Comparison of ENCODE assay signal across 8 mouse cellular contexts in genomic region chr19:10040866-10041387, GRCm38 (mm10). TPM values are rescaled to one million over a fixed set of nuclear protein-coding genes. Genes with fewer than 3 reads are reported as not detected.
DNase-seq lines count a peak whose midpoint lies in the region; ATAC-seq and TF ChIP-seq lines count a peak whose summit lies in the region.

No protein-coding gene starts in this region.

- H3K27me3 ChIP-seq in ES-Bruce4 (ENCODE audit: control insufficient read depth, insufficient read depth, low read length, poor library complexity, severe bottlenecking): 0 out of 2 replicates have a peak, but pooled peaks cover 5% of the 10 kb centered on the region
- H3K27me3 ChIP-seq in limb, embryonic 15.5 days: no peaks in the 10 kb centered on the region; the same call in 1 of the 2 replicates

- 8% methylated on average over 20 of the region's 20 CpGs for WGBS in limb, embryonic 15.5 days

- no peak for TF ChIP-seq POLR2A in ES-Bruce4 (IDR thresholded peaks at IDR 0.05; ENCODE audit: insufficient read depth, low read length)

- peak overlapping the region; percentile 88 for H3K27ac ChIP-seq in gastrocnemius, adult 2 months
- no peak overlapping the region for H3K27ac ChIP-seq in ES-Bruce4 (ENCODE audit: insufficient read depth, low read length)
- H3K27ac ChIP-seq in limb, embryonic 15.5 days: no peak overlapping the region

- peak overlapping the region; percentile 93 for H3K4me3 ChIP-seq in gastrocnemius, adult 2 months
- no peak overlapping the region for H3K4me3 ChIP-seq in ES-Bruce4 (ENCODE audit: low read depth, low read length)
- peak overlapping the region; percentile 62 for H3K4me3 ChIP-seq in limb, embryonic 15.5 days

- TF ChIP-seq EP300 in ES-Bruce4 (IDR thresholded peaks at IDR 0.05; ENCODE audit: insufficient read depth, low read depth, low read length): no peak

- H3K4me1 ChIP-seq in ES-Bruce4 (ENCODE audit: control insufficient read depth, insufficient read depth, low read length): no peaks in the 10 kb centered on the region
- H3K4me1 ChIP-seq in limb, embryonic 15.5 days: peaks cover 38% of the 10 kb centered on the region

- H3K9ac ChIP-seq in ES-Bruce4 (ENCODE audit: low read depth, poor library complexity, severe bottlenecking): peak overlapping the region; percentile 64
- peak overlapping the region; percentile 23; the same call in 1 of the 2 replicates for H3K9ac ChIP-seq in limb, embryonic 15.5 days

- H3K4me2 ChIP-seq in limb, embryonic 15.5 days: peak overlapping the region; percentile 94

- DNase-seq in gastrocnemius, adult 2 months: no peak
- DNase-seq in gastrocnemius, postnatal 36 days: no peak
- DNase-seq in spleen, postnatal 10 days (ENCODE audit: low spot score in 2 of 2): no peak
- no peak for DNase-seq in gastrocnemius, postnatal 10 days
- no peak for DNase-seq in retina, postnatal 1 day

- no peak for TF ChIP-seq CTCF in gastrocnemius, adult 2 months (IDR thresholded peaks at IDR 0.05)
- no peak for TF ChIP-seq CTCF in ES-Bruce4 (IDR thresholded peaks at IDR 0.05; ENCODE audit: low read depth, low read length)

- intact Hi-C loops in gastrocnemius, adult 2 months (cut with DNase I): no loop called here
- intact Hi-C loops in gastrocnemius, postnatal 36 days (cut with DNase I): loop anchor here (5.0 kb wide), 1 partner anchor 61 kb away; the partner anchor contains the start of gene Fads2

- 0 out of 2 replicates have a peak, but pooled peaks have one; percentile 1 for ATAC-seq in erythroblast, adult 5-6 weeks (replicated peaks; ENCODE audit: low FRiP score, poor library complexity, severe bottlenecking)
- no peak for ATAC-seq in limb, embryonic 15.5 days (ENCODE audit: insufficient number of reproducible peaks, low FRiP score, low TSS enrichment, low read depth)

- H3K36me3 ChIP-seq in ES-Bruce4 (ENCODE audit: control insufficient read depth, insufficient read depth, low read length, poor library complexity, severe bottlenecking): no peaks in the 10 kb centered on the region
- H3K36me3 ChIP-seq in limb, embryonic 15.5 days: no peaks in the 10 kb centered on the region; the same call in 1 of the 2 replicates

- H3K9me3 ChIP-seq in ES-Bruce4 (replicated peaks; ENCODE audit: control insufficient read depth, insufficient read depth, low read length, poor library complexity, severe bottlenecking): no peaks in the 10 kb centered on the region
- no peaks in the 10 kb centered on the region for H3K9me3 ChIP-seq in limb, embryonic 15.5 days

RNA-seq across cellular contexts. Expression of gene Fads3, which starts 0.4 kb away (rescaled TPM):
- total RNA-seq in gastrocnemius, adult 2 months (2021): 1 to 10 TPM; 2.2 to 2.3 TPM
- total RNA-seq in gastrocnemius, postnatal 36 days (2021): 1 to 10 TPM; 2.4 to 2.9 TPM
- 0.81 and 3.1 TPM in 2 replicates for polyA plus RNA-seq in ES-Bruce4 (2011; ENCODE audit: insufficient read depth, insufficient read length, low read depth, missing spikeins)
- total RNA-seq in erythroblast, adult 5-6 weeks (2015; ENCODE audit: low replicate concordance): 1.7 and 12.1 TPM in 2 replicates
- 9.3 and 18.5 TPM in 2 replicates for total RNA-seq in erythroblast, adult 5-6 weeks (2017; ENCODE audit: low replicate concordance)
- polyA plus RNA-seq in limb, embryonic 15.5 days (2015; fragmentation: Nextera tagmentation; extraction: Ambion mirVana): 12.7 and 17.1 TPM in 2 replicates
- 1 to 10 TPM; 8.7 to 9.1 TPM for total RNA-seq in gastrocnemius, postnatal 10 days (2021)

RNA-seq across cellular contexts. Expression of gene Rab3il1, which starts 39.5 kb away (rescaled TPM):
- total RNA-seq in gastrocnemius, adult 2 months (2021): 1 to 10 TPM; 4.0 to 4.7 TPM
- 1 to 10 TPM; 4.5 to 4.6 TPM for total RNA-seq in gastrocnemius, postnatal 36 days (2021)
- 3.2 and 4.1 TPM in 2 replicates for polyA plus RNA-seq in ES-Bruce4 (2011; ENCODE audit: insufficient read depth, insufficient read length, low read depth, missing spikeins)
- 263 and 307 TPM in 2 replicates for total RNA-seq in erythroblast, adult 5-6 weeks (2015; ENCODE audit: low replicate concordance)
- total RNA-seq in erythroblast, adult 5-6 weeks (2017; ENCODE audit: low replicate concordance): 530 and 535 TPM in 2 replicates
- polyA plus RNA-seq in limb, embryonic 15.5 days (2015; fragmentation: Nextera tagmentation; extraction: Ambion mirVana): 44.8 and 45.1 TPM in 2 replicates
- total RNA-seq in gastrocnemius, postnatal 10 days (2021): 10 to 100 TPM; 15.0 to 18.9 TPM

RNA-seq across cellular contexts. Expression of gene Best1, which starts 39.5 kb away (rescaled TPM):
- under 1 TPM; 0.28 to 0.46 TPM for total RNA-seq in gastrocnemius, adult 2 months (2021)
- under 1 TPM in 1 of 2 experiments, not detected in 1; 0.15 TPM for total RNA-seq in gastrocnemius, postnatal 36 days (2021)
- 1.4 and 3.1 TPM in 2 replicates for polyA plus RNA-seq in ES-Bruce4 (2011; ENCODE audit: insufficient read depth, insufficient read length, low read depth, missing spikeins)
- total RNA-seq in erythroblast, adult 5-6 weeks (2015; ENCODE audit: low replicate concordance): not detected in 2 replicates
- not detected in 2 replicates for total RNA-seq in erythroblast, adult 5-6 weeks (2017; ENCODE audit: low replicate concordance)
- 1.9 and 2.1 TPM in 2 replicates for polyA plus RNA-seq in limb, embryonic 15.5 days (2015; fragmentation: Nextera tagmentation; extraction: Ambion mirVana)
- total RNA-seq in gastrocnemius, postnatal 10 days (2021): 1 to 10 TPM in 1 of 2 experiments, under 1 TPM in 1; 0.59 to 1.1 TPM

Comparison
In these comparisons a context has a peak if more than half of its experiments do, and no peak if none do; other contexts are left out.
1. RNA of gene Rab3il1, which starts 39.5 kb away (total RNA-seq): 263 to 535 TPM in erythroblast, adult 5-6 weeks; 15.0 to 18.9 TPM in gastrocnemius, postnatal 10 days, 4.0 to 4.7 TPM in gastrocnemius, adult 2 months and 4.5 to 4.6 TPM in gastrocnemius, postnatal 36 days; every median in the first group is over 10 times any median in the second.